Mouse (Mus musculus): ENCODE measurements around the gene Aph1b. TPM values are rescaled to one million over a fixed set of nuclear protein-coding genes. Genes with fewer than 3 reads are reported as not detected.
"Not testable (repeated sequence)": the region's sequence is repeated elsewhere in the genome, so short reads cannot be mapped to it uniquely, and the experiment has no call there.

Gene Aph1b
- polyA plus RNA-seq, 1 experiment, result 0.17 TPM

- peaks cover 27% of the 10 kb centered on the region for H3K4me1 ChIP-seq
- no peak overlapping the region for H3K4me3 ChIP-seq (replicated peaks)
- no peaks in the 10 kb centered on the region for H3K9me3 ChIP-seq
- TF ChIP-seq FLI1 (IDR thresholded peaks at IDR 0.05; ENCODE audit: low read length), result no peak
- no peak for TF ChIP-seq GATA1 (IDR thresholded peaks at IDR 0.05; ENCODE audit: borderline replicate concordance, low read length)
- H3K36me3 ChIP-seq (replicated peaks; ENCODE audit: low read length), result no peaks in the 10 kb centered on the region
- H3K27me3 ChIP-seq (replicated peaks), result no peaks in the 10 kb centered on the region
These were observed 6.7 kb upstream of the Aph1b start for GRCm38 (mm10) chr9:66801947-66802346.

GRCm38 (mm10) chr9:66796739-66797138 is 1.4 kb upstream of the Aph1b start, which contains the start of gene Gm10647:
TSS of gene Gm10647 (plus strand) at chr9:66797039.
- no peaks in the 10 kb centered on the region for H3K36me3 ChIP-seq (replicated peaks; ENCODE audit: low read length)
- H3K4me3 ChIP-seq (replicated peaks), result peak within 1 kb of the TSS; percentile 97
- TF ChIP-seq GATA1 (IDR thresholded peaks at IDR 0.05; ENCODE audit: borderline replicate concordance, low read length), result no peak
- TF ChIP-seq FLI1 (IDR thresholded peaks at IDR 0.05; ENCODE audit: low read length), result no peak
- no peaks in the 10 kb centered on the region for H3K9me3 ChIP-seq
- H3K27me3 ChIP-seq (replicated peaks), result no peaks in the 10 kb centered on the region
- H3K4me1 ChIP-seq, result peaks cover 32% of the 10 kb centered on the region

GRCm38 (mm10) chr9:66794629-66795463 is 444 bp downstream of the Aph1b start:
- Histone ChIP-seq H3K9me3 (no peaks in the 10 kb centered on the region), H3K27me3 (replicated peaks) (no peaks in the 10 kb centered on the region), H3K36me3 (replicated peaks; ENCODE audit: low read length) (peaks cover 4% of the 10 kb centered on the region), H3K4me3 (replicated peaks) (peak overlapping the region; percentile 97), H3K4me1 (peaks cover 34% of the 10 kb centered on the region)
- TF ChIP-seq GATA1 (IDR thresholded peaks at IDR 0.05; ENCODE audit: borderline replicate concordance, low read length), result no peak
- no peak for TF ChIP-seq FLI1 (IDR thresholded peaks at IDR 0.05; ENCODE audit: low read length)

GRCm38 (mm10) chr9:66787821-66788220 is 7.5 kb downstream of the Aph1b start:
- peaks cover 4% of the 10 kb centered on the region for H3K36me3 ChIP-seq (replicated peaks; ENCODE audit: low read length)
- TF ChIP-seq FLI1 (IDR thresholded peaks at IDR 0.05; ENCODE audit: low read length) (no peak), GATA1 (IDR thresholded peaks at IDR 0.05; ENCODE audit: borderline replicate concordance, low read length) (no peak)
- peaks cover 15% of the 10 kb centered on the region for H3K4me1 ChIP-seq
- no peaks in the 10 kb centered on the region for H3K9me3 ChIP-seq
- no peak overlapping the region for H3K4me3 ChIP-seq (replicated peaks)
- no peaks in the 10 kb centered on the region for H3K27me3 ChIP-seq (replicated peaks)

GRCm38 (mm10) chr9:66784552-66784951 is 10.7 kb downstream of the Aph1b start:
- H3K4me3 ChIP-seq (replicated peaks); H3K36me3 ChIP-seq (replicated peaks; ENCODE audit: low read length): not testable (repeated sequence)

GRCm38 (mm10) chr9:66770701-66771100 is 24.6 kb downstream of the Aph1b start:
- H3K4me1 ChIP-seq, result peaks cover 11% of the 10 kb centered on the region
- peaks cover 5% of the 10 kb centered on the region for H3K36me3 ChIP-seq (replicated peaks; ENCODE audit: low read length)
- peaks cover 10% of the 10 kb centered on the region for H3K27me3 ChIP-seq (replicated peaks)
- H3K4me3 ChIP-seq (replicated peaks), result no peak overlapping the region
- no peak for TF ChIP-seq FLI1 (IDR thresholded peaks at IDR 0.05; ENCODE audit: low read length)
- TF ChIP-seq GATA1 (IDR thresholded peaks at IDR 0.05; ENCODE audit: borderline replicate concordance, low read length), result no peak
- no peaks in the 10 kb centered on the region for H3K9me3 ChIP-seq

More at GRCm38 (mm10) chr9:66784552-66784951, 10.7 kb downstream of the Aph1b start:
- not testable (repeated sequence) for H3K4me1 ChIP-seq; H3K27me3 ChIP-seq (replicated peaks); H3K9me3 ChIP-seq

GRCm38 (mm10) chr9:66769275-66769674 is 26.0 kb downstream of the Aph1b start:
- TF ChIP-seq GATA1 (IDR thresholded peaks at IDR 0.05; ENCODE audit: borderline replicate concordance, low read length) (no peak), FLI1 (IDR thresholded peaks at IDR 0.05; ENCODE audit: low read length) (no peak)
- H3K27me3 ChIP-seq (replicated peaks), result peaks cover 10% of the 10 kb centered on the region
- peaks cover 19% of the 10 kb centered on the region for H3K4me1 ChIP-seq

GRCm38 (mm10) chr9:66768721-66769120 is 26.6 kb downstream of the Aph1b start:
- no peak overlapping the region for H3K4me3 ChIP-seq (replicated peaks)
- TF ChIP-seq GATA1 (IDR thresholded peaks at IDR 0.05; ENCODE audit: borderline replicate concordance, low read length) (no peak), FLI1 (IDR thresholded peaks at IDR 0.05; ENCODE audit: low read length) (no peak)

More at GRCm38 (mm10) chr9:66769275-66769674, 26.0 kb downstream of the Aph1b start:
- H3K9me3 ChIP-seq, result no peaks in the 10 kb centered on the region
- peaks cover 10% of the 10 kb centered on the region for H3K36me3 ChIP-seq (replicated peaks; ENCODE audit: low read length)
- no peak overlapping the region for H3K4me3 ChIP-seq (replicated peaks)

GRCm38 (mm10) chr9:66760991-66761390 is 34.3 kb downstream of the Aph1b start:
- Histone ChIP-seq H3K36me3 (replicated peaks; ENCODE audit: low read length) (peaks cover 20% of the 10 kb centered on the region), H3K27me3 (replicated peaks) (peaks cover 5% of the 10 kb centered on the region), H3K4me1 (peaks cover 16% of the 10 kb centered on the region), H3K4me3 (replicated peaks) (no peak overlapping the region), H3K9me3 (no peaks in the 10 kb centered on the region)
- TF ChIP-seq FLI1 (IDR thresholded peaks at IDR 0.05; ENCODE audit: low read length), result no peak
- no peak for TF ChIP-seq GATA1 (IDR thresholded peaks at IDR 0.05; ENCODE audit: borderline replicate concordance, low read length)

More at GRCm38 (mm10) chr9:66768721-66769120, 26.6 kb downstream of the Aph1b start:
- Histone ChIP-seq H3K27me3 (replicated peaks) (peaks cover 10% of the 10 kb centered on the region), H3K36me3 (replicated peaks; ENCODE audit: low read length) (peaks cover 13% of the 10 kb centered on the region), H3K9me3 (no peaks in the 10 kb centered on the region), H3K4me1 (peaks cover 18% of the 10 kb centered on the region)

- H3K4me3 ChIP-seq (replicated peaks), result no peak overlapping the region
- H3K36me3 ChIP-seq (replicated peaks; ENCODE audit: low read length), result peaks cover 44% of the 10 kb centered on the region
- H3K27me3 ChIP-seq (replicated peaks), result peaks cover 4% of the 10 kb centered on the region
- no peaks in the 10 kb centered on the region for H3K4me1 ChIP-seq
- TF ChIP-seq FLI1 (IDR thresholded peaks at IDR 0.05; ENCODE audit: low read length) (no peak), GATA1 (IDR thresholded peaks at IDR 0.05; ENCODE audit: borderline replicate concordance, low read length) (no peak)
- H3K9me3 ChIP-seq, result no peaks in the 10 kb centered on the region
These were observed 42.4 kb downstream of the Aph1b start for GRCm38 (mm10) chr9:66752849-66753248.

All from megakaryocyte, embryonic 14.5 days (primary cell).